In the genomic region with DNA sequence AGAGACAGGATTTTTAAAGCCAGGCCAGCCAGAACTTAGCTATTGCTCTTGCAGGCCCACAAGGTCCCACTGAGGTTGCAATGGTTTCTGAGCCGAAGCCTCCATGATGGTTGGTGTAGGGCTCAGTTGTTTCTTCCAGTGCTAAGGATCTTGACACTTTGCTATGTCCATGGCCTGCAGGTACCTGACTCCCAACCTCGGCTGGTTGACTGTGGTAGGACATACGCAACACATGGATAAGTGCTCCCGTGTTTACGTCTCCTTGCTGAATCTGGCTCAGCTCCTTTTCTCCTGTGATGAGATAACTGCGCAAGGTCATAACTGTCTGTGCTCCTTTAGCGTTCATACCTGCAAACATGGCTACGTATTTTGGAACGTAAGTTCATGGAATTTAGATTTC, we compare ENCODE assay signal across 18 mouse cellular contexts. TPM values are rescaled to one million over a fixed set of nuclear protein-coding genes. Genes with fewer than 3 reads are reported as not detected.
"Had no signal": no experiment of that assay in that cellular context is flagged by ENCODE, and none has a peak within 500 bp of the region (broad histone marks: within the 10 kb centered on the region; RNA-seq: fewer than 3 reads in every experiment).

No protein-coding gene starts in this region.

- H3K27me3 ChIP-seq: neural tube, embryonic 13.5 days; neural tube, embryonic 15.5 days; stomach, embryonic 15.5 days had no signal

- H3K9ac ChIP-seq: neural tube, embryonic 13.5 days; neural tube, embryonic 15.5 days; stomach, embryonic 15.5 days had no signal

- H3K36me3 ChIP-seq: neural tube, embryonic 13.5 days; neural tube, embryonic 15.5 days; stomach, embryonic 15.5 days had no signal

- H3K4me2 ChIP-seq: neural tube, embryonic 13.5 days; neural tube, embryonic 15.5 days; stomach, embryonic 15.5 days had no signal

- H3K27ac ChIP-seq: neural tube, embryonic 13.5 days; neural tube, embryonic 15.5 days; stomach, embryonic 15.5 days; stomach, postnatal 0 days had no signal

- H3K4me1 ChIP-seq: neural tube, embryonic 13.5 days; neural tube, embryonic 15.5 days; stomach, embryonic 15.5 days had no signal

- DNase-seq: retina, postnatal 1 day; right cerebral cortex, adult 18-20 months; right cerebral cortex, postnatal 14 days; right cerebral cortex, postnatal 25 days; right cerebral cortex, postnatal 4 days; spleen, adult 18-20 months; thymus, adult 18-20 months; thymus, adult 2 months; thymus, postnatal 14 days; thymus, postnatal 25 days; thymus, postnatal 36 days; thymus, postnatal 4 days had no signal

- H3K4me3 ChIP-seq: neural tube, embryonic 13.5 days; neural tube, embryonic 15.5 days; stomach, embryonic 15.5 days had no signal

RNA-seq across cellular contexts. Expression of gene Steap1, which starts 14.7 kb away (rescaled TPM):
- total RNA-seq: neutrophil, adult 5-6 weeks had no signal
- polyA plus RNA-seq: spleen, adult 2 months; thymus, adult 2 months had no signal

RNA-seq across cellular contexts. Expression of gene Steap2, which starts 40.1 kb away (rescaled TPM):
- total RNA-seq: neutrophil, adult 5-6 weeks had no signal
